Mouse (Mus musculus) liver, adult 2 months (tissue): ENCODE measurements at regions not wholly inside any gene's neighbourhood (a gene's known extent, or its start where the extent isn't known, plus 50 kb on each side); places are given as distances from the start of the nearest gene placed in this dataset.
"Not testable (repeated sequence)": the region's sequence is repeated elsewhere in the genome, so short reads cannot be mapped to it uniquely, and the experiment has no call there.

ENCODE experiments used
- DNase-seq: peaks from one replicate; pipeline ENCODE4 v3.0.0-alpha.2; 2011; ENCODE audit warnings: low read depth, low spot score; ENCODE audit errors: extremely low read depth
- H3K27ac ChIP-seq: fragments of 200-500 bp; replicated peaks from 2 replicates; pipeline ENCODE4 v1.5.1; 2012; ENCODE audit warnings: low read depth, mild to moderate bottlenecking, control low read depth, inconsistent platforms, low read length; ENCODE audit not compliant: insufficient read depth
- H3K27me3 ChIP-seq: fragments of 200-500 bp; 2 replicates; pipeline ENCODE4 v1.6.1; 2012; ENCODE audit warnings: mild to moderate bottlenecking, moderate library complexity, low read length, inconsistent platforms; ENCODE audit not compliant: control insufficient read depth, insufficient read depth
- H3K36me3 ChIP-seq: fragments of 200-500 bp; 2 replicates; pipeline ENCODE4 v1.6.1; 2012; ENCODE audit warnings: low read length, inconsistent platforms; ENCODE audit not compliant: control insufficient read depth, insufficient read depth
- H3K4me1 ChIP-seq: fragments of 200-500 bp; 2 replicates; pipeline ENCODE4 v1.6.1; 2011; ENCODE audit warnings: low read length; ENCODE audit not compliant: control insufficient read depth, insufficient read depth
- H3K4me3 ChIP-seq: fragments of 200-500 bp; 2 replicates; pipeline ENCODE4 v1.5.1; 2011; ENCODE audit warnings: low read depth, mild to moderate bottlenecking, control low read depth, low read length, moderate library complexity; ENCODE audit not compliant: insufficient read depth
- H3K79me2 ChIP-seq: fragments of 200-500 bp; 2 replicates; pipeline ENCODE4 v1.6.1; 2012; ENCODE audit warnings: inconsistent platforms, mild to moderate bottlenecking, low read length, moderate library complexity; ENCODE audit not compliant: control insufficient read depth, insufficient read depth
- H3K9ac ChIP-seq: fragments of 200-500 bp; 2 replicates; pipeline ENCODE4 v1.6.1; 2012; ENCODE audit warnings: low read depth, mild to moderate bottlenecking, control low read depth, inconsistent platforms, low read length
- CTCF ChIP-seq: fragments of 200-500 bp; IDR thresholded peaks from 2 replicates; pipeline ENCODE4 v1.5.1; 2011; ENCODE audit warnings: low read depth, low read length, control low read depth
- POLR2A ChIP-seq: fragments of 200-500 bp; IDR thresholded peaks from 2 replicates; pipeline ENCODE4 v1.6.1; 2011; ENCODE audit warnings: low read length, control low read depth; ENCODE audit not compliant: insufficient read depth; ENCODE audit errors: extremely low read depth
- WGBS: fragments of 180-500 bp; shearing (Covaris S2); methylation state at CpG from one replicate; pipeline ENCODE4 v1.1.7; 2018; 5-methylcytosine and 5-hydroxymethylcytosine counted together

GRCm38 (mm10) chr15:15082577-15083128 is 1645.9 kb upstream of the Cdh9 start:
- H3K9ac ChIP-seq = no peak overlapping the region

DNA sequence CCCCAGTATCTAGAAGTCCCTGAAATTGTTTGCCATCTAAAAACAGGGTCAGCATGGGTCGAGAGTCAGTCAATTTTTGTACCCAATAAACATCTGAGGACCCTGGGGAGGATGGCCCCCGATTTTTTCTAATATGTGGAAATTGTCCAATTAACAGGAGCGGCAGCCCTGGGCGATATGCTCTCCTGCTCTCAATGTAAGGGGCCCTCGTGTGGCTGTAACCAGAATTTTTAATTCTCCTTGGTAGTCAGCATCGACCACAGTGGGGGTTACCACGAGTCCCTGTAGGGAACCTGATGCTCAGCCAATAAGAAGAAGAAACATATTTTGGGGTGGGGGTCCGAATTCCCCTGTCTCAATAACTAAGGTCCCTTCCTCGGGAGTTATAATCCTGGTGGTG is 1639.9 kb upstream of the Cdh9 start:
- 69% methylated on average over 9 of the region's 9 CpGs for WGBS

More at GRCm38 (mm10) chr15:15082577-15083128, 1645.9 kb upstream of the Cdh9 start:
- WGBS = 75% methylated on average over 7 of the region's 7 CpGs
- Histone ChIP-seq H3K79me2 (no peaks in the 10 kb centered on the region), H3K4me3 (no peak overlapping the region), H3K27me3 (no peaks in the 10 kb centered on the region), H3K27ac (no peak overlapping the region), H3K4me1 (no peaks in the 10 kb centered on the region), H3K36me3 (no peaks in the 10 kb centered on the region)
- TF ChIP-seq POLR2A (no peak), CTCF (no peak)
- no peak for DNase-seq

DNA sequence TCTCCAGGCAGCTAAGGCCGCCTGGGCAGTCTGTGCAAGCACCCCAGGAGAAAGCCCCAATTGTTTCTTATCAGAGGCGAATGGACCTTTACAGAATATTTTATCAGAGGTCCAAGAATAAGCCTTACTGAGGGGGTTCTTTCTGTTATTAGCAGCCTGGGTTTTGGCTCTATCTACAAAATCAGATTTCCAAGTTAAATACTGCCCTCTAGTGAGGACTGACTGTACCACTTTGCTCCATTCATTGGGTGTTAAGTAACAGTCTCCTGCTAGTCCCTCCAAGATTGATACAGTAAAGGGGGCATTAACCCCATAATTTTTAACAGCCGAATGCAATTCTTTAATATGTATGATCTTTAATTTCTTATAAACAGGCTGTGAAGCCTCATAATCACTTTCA is 1638.8 kb upstream of the Cdh9 start:
- DNase-seq = peak; percentile 17
- H3K27me3 ChIP-seq, H3K27ac ChIP-seq, H3K4me3 ChIP-seq, H3K79me2 ChIP-seq, H3K4me1 ChIP-seq, H3K9ac ChIP-seq, H3K36me3 ChIP-seq: not testable (repeated sequence)
- WGBS = 84% methylated on average over 3 of the region's 3 CpGs

More for the DNA sequence above, 1639.9 kb upstream of the Cdh9 start:
- H3K9ac ChIP-seq, H3K4me1 ChIP-seq, H3K4me3 ChIP-seq, H3K36me3 ChIP-seq, H3K79me2 ChIP-seq, H3K27ac ChIP-seq, H3K27me3 ChIP-seq, DNase-seq: not testable (repeated sequence)

- DNase-seq = no peak
- Histone ChIP-seq H3K9ac (no peak overlapping the region), H3K27me3 (no peaks in the 10 kb centered on the region), H3K27ac (no peak overlapping the region), H3K4me1 (no peaks in the 10 kb centered on the region), H3K36me3 (no peaks in the 10 kb centered on the region), H3K79me2 (no peaks in the 10 kb centered on the region), H3K4me3 (no peak overlapping the region)
- TF ChIP-seq POLR2A (no peak), CTCF (no peak)
- WGBS = 61% methylated on average over 2 of the region's 2 CpGs
Observed at GRCm38 (mm10) chr15:15091531-15092290, 1636.8 kb upstream of the Cdh9 start.

GRCm38 (mm10) chr15:15097391-15097790 is 1631.2 kb upstream of the Cdh9 start:
- no peaks in the 10 kb centered on the region for H3K27me3 ChIP-seq
- H3K79me2 ChIP-seq = no peaks in the 10 kb centered on the region
- H3K4me3 ChIP-seq = no peak overlapping the region
- WGBS = 56% methylated on average over 1 of the region's 1 CpGs
- TF ChIP-seq POLR2A (no peak), CTCF (no peak)
- H3K27ac ChIP-seq = no peak overlapping the region
- H3K4me1 ChIP-seq = no peaks in the 10 kb centered on the region
- DNase-seq = no peak
- H3K36me3 ChIP-seq = no peaks in the 10 kb centered on the region
- H3K9ac ChIP-seq = no peak overlapping the region

DNA sequence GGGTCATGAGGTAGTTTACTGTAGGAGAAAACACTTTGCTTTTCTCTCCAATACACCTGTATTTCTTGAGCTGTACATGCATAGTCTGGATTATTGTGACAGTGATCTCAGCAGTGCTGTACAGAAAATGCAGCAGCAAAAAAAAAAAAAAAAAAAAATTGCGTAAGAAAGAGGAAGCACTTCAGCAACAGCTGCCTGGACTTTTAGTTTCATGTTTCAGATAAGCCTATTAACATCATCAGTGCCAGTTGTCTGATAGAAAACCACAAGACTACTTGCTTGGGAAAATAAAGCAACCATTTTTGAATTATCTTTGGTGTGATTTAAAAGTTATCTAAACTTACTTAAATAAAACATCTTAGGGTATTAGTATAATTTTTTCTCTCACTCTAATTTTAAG is 1626.4 kb upstream of the Cdh9 start:
- no peaks in the 10 kb centered on the region for H3K27me3 ChIP-seq
- H3K27ac ChIP-seq = no peak overlapping the region
- no peaks in the 10 kb centered on the region for H3K4me1 ChIP-seq
- WGBS = 71% methylated on average over 1 of the region's 1 CpGs
- no peaks in the 10 kb centered on the region for H3K36me3 ChIP-seq
- DNase-seq = no peak
- no peak overlapping the region for H3K9ac ChIP-seq
- no peaks in the 10 kb centered on the region for H3K79me2 ChIP-seq
- no peak overlapping the region for H3K4me3 ChIP-seq
- TF ChIP-seq POLR2A (no peak), CTCF (no peak)
